Mouse (Mus musculus): ENCODE measurements around the gene Spg20. TPM values are rescaled to one million over a fixed set of nuclear protein-coding genes. Genes with fewer than 3 reads are reported as not detected.

The Spg20 gene
- polyA plus RNA-seq, 1 experiment from 2014 or later: 27.9 TPM

GRCm38 (mm10) chr3:55151656-55152433 lies 39.9 kb downstream of the Spg20 start:
- Histone ChIP-seq H3K9me3 (ENCODE audit: control insufficient read depth) (no peaks in the 10 kb centered on the region), H3K9ac (ENCODE audit: low read depth, low read length) (no peak overlapping the region), H3K27me3 (replicated peaks; ENCODE audit: control insufficient read depth, insufficient read depth, low read length) (no peaks in the 10 kb centered on the region), H3K27ac (ENCODE audit: low read depth, low read length) (no peak overlapping the region), H3K4me3 (ENCODE audit: low read depth, low read length) (no peak overlapping the region), H3K36me3 (ENCODE audit: control insufficient read depth, insufficient read depth) (no peaks in the 10 kb centered on the region), H3K4me2 (replicated peaks; ENCODE audit: low read depth) (no peak overlapping the region), H3K4me1 (replicated peaks; ENCODE audit: control insufficient read depth, insufficient read depth, low read length) (no peaks in the 10 kb centered on the region)
- TF ChIP-seq CTCF (IDR thresholded peaks at IDR 0.05; ENCODE audit: low read depth): peak; percentile 85
- 44% methylated on average over 7 of the region's 7 CpGs for WGBS
- no peak for ATAC-seq

- no peak for ATAC-seq
- 64% methylated on average over 6 of the region's 6 CpGs for WGBS
These were observed 40.9 kb downstream of the Spg20 start for GRCm38 (mm10) chr3:55152673-55153334.

DNA sequence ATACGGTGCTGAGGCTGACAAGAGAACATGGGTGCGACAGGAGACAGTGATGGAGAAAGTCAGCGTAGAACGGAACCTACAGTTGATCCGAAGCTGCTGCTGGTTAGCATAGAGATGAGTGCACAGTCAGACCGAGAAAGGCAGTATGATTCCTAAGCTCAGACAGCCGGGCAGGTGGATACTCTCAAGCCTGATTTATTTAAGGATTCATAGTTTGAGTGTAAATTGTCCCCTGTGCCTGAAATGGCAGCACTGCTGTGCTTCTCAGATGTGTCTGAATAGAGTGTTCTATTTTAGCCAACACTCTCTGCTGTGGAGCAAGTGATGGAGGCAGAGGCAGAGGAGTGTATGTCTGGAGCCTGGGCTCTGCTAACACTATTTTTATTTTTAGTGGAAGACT lies 42.3 kb downstream of the Spg20 start:
- 80% methylated on average over 7 of the region's 7 CpGs for WGBS
- TF ChIP-seq CTCF (IDR thresholded peaks at IDR 0.05; ENCODE audit: low read depth): no peak
- ATAC-seq: no peak

More at GRCm38 (mm10) chr3:55152673-55153334, 40.9 kb downstream of the Spg20 start:
- TF ChIP-seq CTCF (IDR thresholded peaks at IDR 0.05; ENCODE audit: low read depth): peak; percentile 67
- H3K4me2 ChIP-seq (replicated peaks; ENCODE audit: low read depth): no peak overlapping the region
- no peak overlapping the region for H3K27ac ChIP-seq (ENCODE audit: low read depth, low read length)
- H3K9ac ChIP-seq (ENCODE audit: low read depth, low read length): no peak overlapping the region
- H3K9me3 ChIP-seq (ENCODE audit: control insufficient read depth): no peaks in the 10 kb centered on the region
- H3K4me3 ChIP-seq (ENCODE audit: low read depth, low read length): no peak overlapping the region
- H3K36me3 ChIP-seq (ENCODE audit: control insufficient read depth, insufficient read depth): no peaks in the 10 kb centered on the region
- no peaks in the 10 kb centered on the region for H3K27me3 ChIP-seq (replicated peaks; ENCODE audit: control insufficient read depth, insufficient read depth, low read length)
- no peaks in the 10 kb centered on the region for H3K4me1 ChIP-seq (replicated peaks; ENCODE audit: control insufficient read depth, insufficient read depth, low read length)

GRCm38 (mm10) chr3:55157413-55157812 lies 45.5 kb downstream of the Spg20 start:
- Histone ChIP-seq H3K4me1 (replicated peaks; ENCODE audit: control insufficient read depth, insufficient read depth, low read length) (no peaks in the 10 kb centered on the region), H3K4me2 (replicated peaks; ENCODE audit: low read depth) (no peak overlapping the region), H3K4me3 (ENCODE audit: low read depth, low read length) (no peak overlapping the region), H3K36me3 (ENCODE audit: control insufficient read depth, insufficient read depth) (no peaks in the 10 kb centered on the region), H3K27ac (ENCODE audit: low read depth, low read length) (no peak overlapping the region), H3K27me3 (replicated peaks; ENCODE audit: control insufficient read depth, insufficient read depth, low read length) (no peaks in the 10 kb centered on the region), H3K9ac (ENCODE audit: low read depth, low read length) (no peak overlapping the region), H3K9me3 (ENCODE audit: control insufficient read depth) (no peaks in the 10 kb centered on the region)
- TF ChIP-seq CTCF (IDR thresholded peaks at IDR 0.05; ENCODE audit: low read depth): no peak
- no peak for ATAC-seq
- 57% methylated on average over 5 of the region's 5 CpGs for WGBS

More for the DNA sequence above, 42.3 kb downstream of the Spg20 start:
- H3K27me3 ChIP-seq (replicated peaks; ENCODE audit: control insufficient read depth, insufficient read depth, low read length): no peaks in the 10 kb centered on the region
- H3K4me3 ChIP-seq (ENCODE audit: low read depth, low read length): no peak overlapping the region
- no peaks in the 10 kb centered on the region for H3K9me3 ChIP-seq (ENCODE audit: control insufficient read depth)
- no peaks in the 10 kb centered on the region for H3K36me3 ChIP-seq (ENCODE audit: control insufficient read depth, insufficient read depth)
- H3K4me2 ChIP-seq (replicated peaks; ENCODE audit: low read depth): no peak overlapping the region
- no peak overlapping the region for H3K27ac ChIP-seq (ENCODE audit: low read depth, low read length)
- no peaks in the 10 kb centered on the region for H3K4me1 ChIP-seq (replicated peaks; ENCODE audit: control insufficient read depth, insufficient read depth, low read length)
- no peak overlapping the region for H3K9ac ChIP-seq (ENCODE audit: low read depth, low read length)

DNA sequence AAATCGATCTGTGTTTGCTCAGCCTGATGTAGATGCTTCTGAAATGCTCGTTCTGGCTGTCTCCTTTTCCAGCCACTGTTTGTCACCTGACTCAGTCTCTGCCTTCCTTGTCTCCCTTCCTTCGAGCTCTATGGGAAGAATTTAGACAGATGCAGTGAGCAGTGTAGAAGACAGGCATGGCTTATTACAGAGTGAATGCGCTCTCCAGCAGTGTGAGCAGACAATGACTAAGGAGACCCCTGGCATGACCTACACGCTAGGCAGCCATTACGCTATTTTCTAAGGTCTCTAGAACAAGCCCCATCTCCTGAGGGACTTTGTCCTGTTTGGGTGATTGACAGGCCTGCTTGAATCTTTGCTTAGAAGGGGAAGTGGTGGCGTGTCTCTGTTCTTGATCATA lies 49.2 kb downstream of the Spg20 start:
- Histone ChIP-seq H3K27me3 (replicated peaks; ENCODE audit: control insufficient read depth, insufficient read depth, low read length) (no peaks in the 10 kb centered on the region), H3K27ac (ENCODE audit: low read depth, low read length) (no peak overlapping the region), H3K36me3 (ENCODE audit: control insufficient read depth, insufficient read depth) (no peaks in the 10 kb centered on the region), H3K4me1 (replicated peaks; ENCODE audit: control insufficient read depth, insufficient read depth, low read length) (no peaks in the 10 kb centered on the region), H3K4me3 (ENCODE audit: low read depth, low read length) (no peak overlapping the region), H3K4me2 (replicated peaks; ENCODE audit: low read depth) (no peak overlapping the region), H3K9ac (ENCODE audit: low read depth, low read length) (no peak overlapping the region), H3K9me3 (ENCODE audit: control insufficient read depth) (no peaks in the 10 kb centered on the region)
- ATAC-seq: no peak
- no peak for TF ChIP-seq CTCF (IDR thresholded peaks at IDR 0.05; ENCODE audit: low read depth)
- 71% methylated on average over 7 of the region's 7 CpGs for WGBS

DNA sequence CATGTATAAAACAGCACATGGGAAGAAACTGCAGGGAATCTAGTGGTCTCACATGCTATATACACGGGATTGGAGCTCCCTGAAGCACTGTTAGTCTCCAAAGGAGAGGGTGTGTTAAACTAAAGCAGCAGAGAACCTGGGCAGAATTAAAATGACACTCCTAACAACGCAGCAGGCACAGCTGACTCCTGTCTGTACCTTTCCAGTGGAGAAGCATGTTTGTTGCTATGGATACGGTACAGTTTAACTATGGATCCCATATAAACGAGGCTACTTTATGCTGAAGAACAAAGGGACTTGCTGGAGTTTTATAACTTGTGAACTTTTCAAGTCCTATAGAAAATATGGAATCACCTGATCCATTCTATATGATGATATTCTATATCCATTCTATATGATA lies 51.6 kb downstream of the Spg20 start:
- no peak for TF ChIP-seq CTCF (IDR thresholded peaks at IDR 0.05; ENCODE audit: low read depth)
- H3K27me3 ChIP-seq (replicated peaks; ENCODE audit: control insufficient read depth, insufficient read depth, low read length): no peaks in the 10 kb centered on the region

More for the DNA sequence above, 51.6 kb downstream of the Spg20 start:
- Histone ChIP-seq H3K4me3 (ENCODE audit: low read depth, low read length) (no peak overlapping the region), H3K4me2 (replicated peaks; ENCODE audit: low read depth) (no peak overlapping the region), H3K4me1 (replicated peaks; ENCODE audit: control insufficient read depth, insufficient read depth, low read length) (no peaks in the 10 kb centered on the region), H3K27ac (ENCODE audit: low read depth, low read length) (no peak overlapping the region), H3K9ac (ENCODE audit: low read depth, low read length) (no peak overlapping the region), H3K36me3 (ENCODE audit: control insufficient read depth, insufficient read depth) (no peaks in the 10 kb centered on the region), H3K9me3 (ENCODE audit: control insufficient read depth) (no peaks in the 10 kb centered on the region)
- ATAC-seq: no peak
- 71% methylated on average over 4 of the region's 4 CpGs for WGBS
